Mouse (Mus musculus) adrenal gland, postnatal 0 days (tissue): ENCODE data around the gene Slc39a3. TPM values are rescaled to one million over a fixed set of nuclear protein-coding genes. Genes with fewer than 3 reads are reported as not detected.

Experiments
- polyA plus RNA-seq: library from polyadenylated mRNA; unstranded; fragments of >200 nt; fragmentation: Nextera tagmentation; extraction: Ambion mirVana; gene quantifications from 2 replicates; pipeline ENCODE4 v1.2.1, GENCODE M21; 2015

The Slc39a3 gene
- polyA plus RNA-seq: 18.7 and 24.7 TPM in 2 replicates

GRCm38 (mm10) chr10:81036988-81037580 is at the start of gene Slc39a3:
Gene Slc39a3 (minus strand): TSS chr10:81037426.

GRCm38 (mm10) chr10:81069836-81070235 is 32.6 kb upstream of the Slc39a3 start, which contains the start of gene Thop1:
Gene Thop1 (plus strand): TSS chr10:81070035.

GRCm38 (mm10) chr10:81059603-81060543 is 22.6 kb upstream of the Slc39a3 start, which contains the start of gene Sgta:
Gene Sgta (minus strand): TSS chr10:81060181.

GRCm38 (mm10) chr10:81025639-81026275 is 11.5 kb downstream of the Slc39a3 start, which contains the start of gene Diras1:
Gene Diras1 (minus strand): TSS chr10:81025662.

GRCm38 (mm10) chr10:81014393-81015384 is 22.5 kb downstream of the Slc39a3 start, which contains the start of gene Gng7:
Gene Gng7 (minus strand): TSS chr10:81014945.

Other genes with a start within 250 kb of the Slc39a3 start
- 40.1 and 44.3 TPM in 2 replicates for gene Sf3a2, start 239.2 kb downstream of the Slc39a3 start, polyA plus RNA-seq
- 108 and 114 TPM in 2 replicates for gene Plekhj1, start 238.8 kb downstream of the Slc39a3 start, polyA plus RNA-seq
- 0.10 and 0.13 TPM in 2 replicates for gene Amh, start 232.2 kb downstream of the Slc39a3 start, polyA plus RNA-seq
- gene Jsrp1, start 223.9 kb downstream of the Slc39a3 start, polyA plus RNA-seq: 5.0 and 9.2 TPM in 2 replicates
- gene Oaz1, start 210.8 kb downstream of the Slc39a3 start, polyA plus RNA-seq: 1,421 and 1,451 TPM in 2 replicates
- 0.48 and 0.68 TPM in 2 replicates for gene Lingo3, start 193.4 kb downstream of the Slc39a3 start, polyA plus RNA-seq
- 278 and 372 TPM in 2 replicates for gene Lsm7, start 182.2 kb downstream of the Slc39a3 start, polyA plus RNA-seq
- gene Sppl2b, start 182.2 kb downstream of the Slc39a3 start, polyA plus RNA-seq: 18.2 and 30.1 TPM in 2 replicates
- gene Tmprss9, start 165.6 kb downstream of the Slc39a3 start, polyA plus RNA-seq: 0.12 and 0.24 TPM in 2 replicates
- gene Timm13, start 136.5 kb downstream of the Slc39a3 start, polyA plus RNA-seq: 369 and 379 TPM in 2 replicates
- gene Lmnb2, start 119.2 kb downstream of the Slc39a3 start, polyA plus RNA-seq: 8.7 and 10.7 TPM in 2 replicates
- 14.3 and 17.2 TPM in 2 replicates for gene Gadd45b, start 107.4 kb downstream of the Slc39a3 start, polyA plus RNA-seq
- gene Gng7, start 22.5 kb downstream of the Slc39a3 start, polyA plus RNA-seq: 2.3 and 3.8 TPM in 2 replicates
- 1.9 and 4.9 TPM in 2 replicates for gene Diras1, start 11.8 kb downstream of the Slc39a3 start, polyA plus RNA-seq
- gene Sgta, start 22.8 kb upstream of the Slc39a3 start, polyA plus RNA-seq: 110 and 143 TPM in 2 replicates
- 22.1 and 33.3 TPM in 2 replicates for gene Thop1, start 32.6 kb upstream of the Slc39a3 start, polyA plus RNA-seq
- gene Creb3l3, start 61.4 kb upstream of the Slc39a3 start, polyA plus RNA-seq: 6.4 and 8.8 TPM in 2 replicates
- 101 and 150 TPM in 2 replicates for gene Map2k2, start 68.5 kb upstream of the Slc39a3 start, polyA plus RNA-seq
- 38.3 and 48.5 TPM in 2 replicates for gene Zbtb7a, start 97.8 kb upstream of the Slc39a3 start, polyA plus RNA-seq
- gene Pias4, start 130.5 kb upstream of the Slc39a3 start, polyA plus RNA-seq: 15.5 and 24.7 TPM in 2 replicates
- 323 and 361 TPM in 2 replicates for gene Eef2, start 139.2 kb upstream of the Slc39a3 start, polyA plus RNA-seq
- 45.5 and 58.7 TPM in 2 replicates for gene Dapk3, start 145.6 kb upstream of the Slc39a3 start, polyA plus RNA-seq
- 0.16 TPM in 1 of 2 replicates, not detected in the other for gene 4930442H23Rik, start 146.4 kb upstream of the Slc39a3 start, polyA plus RNA-seq
- 0.13 TPM in 1 of 2 replicates, not detected in the other for gene Nmrk2, start 164.6 kb upstream of the Slc39a3 start, polyA plus RNA-seq
- gene Atcay, start 193.4 kb upstream of the Slc39a3 start, polyA plus RNA-seq: 2.4 and 8.1 TPM in 2 replicates
- gene Zfr2, start 195.7 kb upstream of the Slc39a3 start, polyA plus RNA-seq: 5.5 and 7.2 TPM in 2 replicates
- 1.5 and 1.8 TPM in 2 replicates for gene Matk, start 215.5 kb upstream of the Slc39a3 start, polyA plus RNA-seq
- 257 and 299 TPM in 2 replicates for gene Mrpl54, start 229.5 kb upstream of the Slc39a3 start, polyA plus RNA-seq
- gene Apba3, start 229.5 kb upstream of the Slc39a3 start, polyA plus RNA-seq: 29.0 and 34.3 TPM in 2 replicates